Mouse (Mus musculus): Measurements from ENCODE around the gene Fam167b.

- TF ChIP-seq POLR2A (IDR thresholded peaks at IDR 0.05; ENCODE audit: borderline replicate concordance, control insufficient read depth, low read depth, low read length) (no peak), CTCF (IDR thresholded peaks at IDR 0.05; ENCODE audit: control insufficient read depth, insufficient read depth, low read length) (no peak)
Observed at GRCm38 (mm10) chr4:129610472-129610871, 32.1 kb upstream of the Fam167b start.

Measured in bone marrow, adult 2 months (tissue).